Mouse (Mus musculus): ENCODE results near the gene Ap1g1. TPM values are rescaled to one million over a fixed set of nuclear protein-coding genes. Genes with fewer than 3 reads are reported as not detected.
A peak's percentile ranks its signal among the peaks of the same experiment; 100 is the strongest.

Gene Ap1g1
- polyA plus RNA-seq, 1 experiment from 2014 or later = 62.9 TPM

DNA sequence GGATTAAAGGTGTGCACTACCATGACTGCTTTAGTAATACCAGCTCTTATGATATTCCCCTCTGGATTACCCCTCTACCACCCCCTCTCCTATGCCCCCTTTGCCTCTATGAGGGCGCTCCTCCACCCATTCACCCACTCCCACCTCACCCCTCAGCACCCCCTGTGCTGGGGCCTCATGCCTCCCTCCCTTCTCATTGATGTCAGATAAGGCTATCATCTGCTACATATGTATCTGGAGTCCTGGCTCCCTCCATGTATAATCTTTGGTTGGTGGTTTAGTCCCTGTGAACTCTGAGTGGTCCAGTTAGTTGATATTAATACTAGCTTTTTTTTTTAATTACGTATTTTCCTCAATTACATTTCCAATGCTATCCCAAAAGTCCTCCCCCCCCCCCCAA, 61.5 kb downstream of the Ap1g1 start:
- Histone ChIP-seq H3K27me3 (replicated peaks) (no peaks in the 10 kb centered on the region), H3K27ac (no peak overlapping the region), H3K4me1 (no peaks in the 10 kb centered on the region), H3K36me3 (peaks cover 38% of the 10 kb centered on the region; the same call in 1 of the 2 replicates), H3K4me2 (replicated peaks) (no peak overlapping the region), H3K9ac (no peak overlapping the region), H3K9me3 (no peaks in the 10 kb centered on the region), H3K4me3 (no peak overlapping the region)
- WGBS = 95% methylated on average over 2 of the region's 2 CpGs
- no peak for ATAC-seq (ENCODE audit: low FRiP score, low read depth)

DNA sequence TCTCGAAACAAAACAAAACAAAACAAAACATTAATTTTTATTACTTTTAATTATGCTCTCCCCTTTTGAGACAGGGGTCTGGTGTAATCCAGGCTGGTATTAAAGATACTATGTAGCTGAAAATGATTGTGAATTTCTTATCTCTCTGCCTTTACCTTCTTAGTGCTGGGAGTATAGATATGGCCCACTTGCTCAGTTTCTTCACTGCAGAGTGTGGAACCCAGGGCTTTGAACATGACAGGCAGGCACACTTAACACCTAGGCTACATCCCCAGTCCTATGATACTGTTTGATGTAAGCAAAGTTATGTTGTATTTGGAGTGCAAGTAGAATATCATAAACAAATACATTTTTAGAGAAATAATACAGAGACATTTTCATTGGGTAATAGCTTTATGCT, 64.1 kb downstream of the Ap1g1 start:
- Histone ChIP-seq H3K27ac (no peak overlapping the region), H3K9ac (no peak overlapping the region), H3K4me2 (replicated peaks) (no peak overlapping the region), H3K4me1 (no peaks in the 10 kb centered on the region), H3K36me3 (peaks cover 36% of the 10 kb centered on the region; the same call in 1 of the 2 replicates), H3K4me3 (no peak overlapping the region), H3K9me3 (no peaks in the 10 kb centered on the region), H3K27me3 (replicated peaks) (no peaks in the 10 kb centered on the region)
- ATAC-seq (ENCODE audit: low FRiP score, low read depth) = no peak
- WGBS = 92% methylated on average over 1 of the region's 1 CpGs

DNA sequence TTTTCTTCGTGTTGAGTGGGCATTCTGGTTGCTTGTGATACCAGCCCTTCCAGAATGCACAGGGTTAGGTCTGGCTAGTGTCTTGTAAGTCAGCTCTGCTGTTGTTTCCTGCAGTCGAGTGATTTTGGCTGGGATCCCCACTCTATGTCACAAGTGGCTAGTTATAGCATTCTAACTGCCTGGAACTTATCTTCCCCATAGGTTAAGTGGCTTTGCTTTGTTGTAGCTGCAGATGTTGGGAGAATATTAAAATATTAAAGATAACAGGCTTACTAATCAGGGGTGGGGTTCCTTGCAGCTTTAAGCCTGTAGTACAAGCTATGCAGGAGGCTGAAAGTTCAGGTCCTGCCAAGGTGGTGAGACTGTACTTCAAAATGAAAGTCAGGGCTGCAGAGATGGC, 69.5 kb downstream of the Ap1g1 start:
- Histone ChIP-seq H3K27ac (no peak overlapping the region), H3K4me3 (no peak overlapping the region), H3K4me2 (replicated peaks) (no peak overlapping the region), H3K4me1 (no peaks in the 10 kb centered on the region), H3K9ac (no peak overlapping the region), H3K36me3 (peaks cover 55% of the 10 kb centered on the region), H3K9me3 (no peaks in the 10 kb centered on the region), H3K27me3 (replicated peaks) (no peaks in the 10 kb centered on the region)
- 95% methylated on average over 2 of the region's 2 CpGs for WGBS
- no peak for ATAC-seq (ENCODE audit: low FRiP score, low read depth)

DNA sequence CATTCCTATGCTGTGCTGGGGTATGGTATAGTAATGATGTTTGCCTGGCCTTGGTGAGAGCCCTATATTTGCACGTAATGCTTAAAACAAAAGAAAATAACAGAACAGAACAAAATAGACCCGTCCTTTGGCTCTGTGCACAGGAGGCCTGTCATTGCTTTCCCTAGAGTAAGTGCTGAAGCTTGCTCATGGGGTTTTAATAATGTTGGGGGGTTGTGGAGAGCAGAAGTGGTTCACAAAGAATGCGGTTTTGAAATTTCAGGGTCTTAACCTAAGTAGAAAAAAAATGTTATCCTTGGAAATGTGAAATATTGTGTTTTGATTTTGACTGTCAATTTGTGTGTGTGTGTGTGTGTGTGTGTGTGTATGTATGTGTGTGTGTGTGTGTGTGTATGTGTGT, 70.6 kb downstream of the Ap1g1 start:
- no peak overlapping the region for H3K27ac ChIP-seq
- H3K36me3 ChIP-seq = peaks cover 56% of the 10 kb centered on the region
- no peaks in the 10 kb centered on the region for H3K9me3 ChIP-seq
- H3K4me3 ChIP-seq = no peak overlapping the region
- H3K9ac ChIP-seq = no peak overlapping the region
- H3K4me1 ChIP-seq = no peaks in the 10 kb centered on the region
- 94% methylated on average over 3 of the region's 3 CpGs for WGBS
- no peak for ATAC-seq (ENCODE audit: low FRiP score, low read depth)
- H3K4me2 ChIP-seq (replicated peaks) = no peak overlapping the region
- no peaks in the 10 kb centered on the region for H3K27me3 ChIP-seq (replicated peaks)

DNA sequence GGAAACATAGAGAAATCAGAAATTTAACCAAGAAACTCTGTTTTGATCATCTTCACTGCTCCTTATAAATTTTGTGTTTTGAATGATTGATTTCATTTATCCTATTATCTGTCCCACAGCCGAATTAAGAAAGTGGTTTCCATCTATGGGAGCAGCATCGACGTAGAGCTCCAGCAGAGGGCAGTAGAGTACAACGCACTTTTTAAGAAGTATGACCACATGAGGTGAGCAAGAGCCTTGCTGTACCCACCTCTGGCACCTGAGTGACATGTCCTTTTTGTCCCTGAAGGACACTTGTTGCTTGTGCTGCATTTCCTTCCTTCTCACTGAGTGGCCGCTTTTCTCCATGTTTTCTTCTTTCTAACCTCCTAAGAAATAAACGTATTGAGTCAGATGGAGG, 75.1 kb downstream of the Ap1g1 start:
- ATAC-seq (ENCODE audit: low FRiP score, low read depth) = no peak
- 50% methylated on average over 6 of the region's 6 CpGs for WGBS
- H3K36me3 ChIP-seq = peaks cover 61% of the 10 kb centered on the region

DNA sequence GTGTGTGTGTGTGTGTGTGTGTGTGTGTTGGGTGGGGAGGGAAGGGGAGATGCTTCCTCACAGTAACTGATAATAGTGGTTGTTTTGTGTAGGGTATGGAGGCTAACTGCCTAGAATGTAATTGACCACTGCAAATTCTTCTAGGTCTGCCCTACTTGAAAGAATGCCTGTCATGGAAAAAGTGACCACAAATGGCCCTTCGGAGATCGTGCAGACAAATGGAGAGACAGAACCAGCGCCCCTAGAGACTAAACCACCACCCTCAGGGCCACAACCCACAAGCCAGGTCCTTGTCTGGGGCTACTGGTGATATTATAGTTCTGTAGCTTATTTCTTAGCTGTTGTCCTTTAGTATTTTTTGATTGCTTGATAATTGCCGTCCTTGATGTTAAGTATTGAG, 76.2 kb downstream of the Ap1g1 start:
- no peak overlapping the region for H3K27ac ChIP-seq
- no peak overlapping the region for H3K4me3 ChIP-seq
- no peaks in the 10 kb centered on the region for H3K4me1 ChIP-seq
- H3K9me3 ChIP-seq = no peaks in the 10 kb centered on the region
- H3K36me3 ChIP-seq = peaks cover 58% of the 10 kb centered on the region
- H3K4me2 ChIP-seq (replicated peaks) = no peak overlapping the region
- no peak overlapping the region for H3K9ac ChIP-seq
- WGBS = 93% methylated on average over 4 of the region's 4 CpGs
- no peaks in the 10 kb centered on the region for H3K27me3 ChIP-seq (replicated peaks)
- ATAC-seq (ENCODE audit: low FRiP score, low read depth) = no peak

More for the DNA sequence above, 75.1 kb downstream of the Ap1g1 start:
- Histone ChIP-seq H3K4me1 (no peaks in the 10 kb centered on the region), H3K9me3 (no peaks in the 10 kb centered on the region), H3K4me3 (no peak overlapping the region), H3K27me3 (replicated peaks) (no peaks in the 10 kb centered on the region), H3K9ac (no peak overlapping the region), H3K27ac (no peak overlapping the region), H3K4me2 (replicated peaks) (no peak overlapping the region)

DNA sequence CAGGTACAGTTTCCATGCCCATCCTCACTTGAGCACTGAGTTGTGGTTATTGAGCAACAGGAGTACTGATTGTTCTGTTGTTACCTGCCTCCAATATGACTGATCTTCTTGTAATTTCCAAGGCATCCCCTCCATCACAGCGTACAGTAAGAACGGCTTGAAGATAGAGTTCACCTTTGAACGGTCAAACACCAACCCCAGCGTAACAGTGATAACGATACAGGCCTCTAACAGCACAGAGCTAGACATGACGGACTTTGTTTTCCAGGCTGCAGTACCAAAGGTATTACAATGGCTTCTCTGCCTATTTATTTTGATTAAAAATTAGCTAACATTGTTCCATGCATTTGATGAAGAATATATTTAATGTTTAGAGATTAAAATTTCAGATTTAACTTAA, 77.1 kb downstream of the Ap1g1 start:
- Histone ChIP-seq H3K4me2 (replicated peaks) (no peak overlapping the region), H3K9me3 (no peaks in the 10 kb centered on the region), H3K4me1 (no peaks in the 10 kb centered on the region), H3K9ac (no peak overlapping the region), H3K36me3 (peaks cover 58% of the 10 kb centered on the region), H3K27ac (no peak overlapping the region), H3K4me3 (no peak overlapping the region), H3K27me3 (replicated peaks) (no peaks in the 10 kb centered on the region)
- no peak for ATAC-seq (ENCODE audit: low FRiP score, low read depth)
- 96% methylated on average over 6 of the region's 6 CpGs for WGBS

DNA sequence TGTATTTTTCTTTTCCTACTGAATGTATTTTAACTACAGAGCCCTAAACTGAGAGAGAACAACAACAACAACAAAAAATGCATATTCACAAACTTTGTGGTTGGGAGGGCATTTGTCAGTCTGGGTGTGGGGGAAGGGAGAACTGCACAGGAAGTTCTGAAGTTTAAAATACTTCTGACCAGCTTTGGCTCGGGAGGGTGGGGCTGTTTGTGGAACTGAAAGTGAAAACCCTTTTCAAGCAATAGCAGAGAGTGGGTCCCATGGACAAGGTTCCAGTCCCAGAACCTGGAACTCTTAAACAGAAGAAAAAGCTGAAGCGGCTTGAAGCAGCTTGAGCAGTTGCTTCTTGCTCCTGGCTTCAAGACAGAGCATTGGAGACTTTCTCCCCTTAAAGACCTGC, 85.0 kb downstream of the Ap1g1 start:
- 94% methylated on average over 2 of the region's 2 CpGs for WGBS
- Histone ChIP-seq H3K4me1 (no peaks in the 10 kb centered on the region), H3K36me3 (peaks cover 33% of the 10 kb centered on the region), H3K27me3 (replicated peaks) (no peaks in the 10 kb centered on the region), H3K9ac (no peak overlapping the region), H3K27ac (no peak overlapping the region), H3K9me3 (no peaks in the 10 kb centered on the region), H3K4me3 (no peak overlapping the region), H3K4me2 (replicated peaks) (no peak overlapping the region)
- ATAC-seq (ENCODE audit: low FRiP score, low read depth) = no peak

DNA sequence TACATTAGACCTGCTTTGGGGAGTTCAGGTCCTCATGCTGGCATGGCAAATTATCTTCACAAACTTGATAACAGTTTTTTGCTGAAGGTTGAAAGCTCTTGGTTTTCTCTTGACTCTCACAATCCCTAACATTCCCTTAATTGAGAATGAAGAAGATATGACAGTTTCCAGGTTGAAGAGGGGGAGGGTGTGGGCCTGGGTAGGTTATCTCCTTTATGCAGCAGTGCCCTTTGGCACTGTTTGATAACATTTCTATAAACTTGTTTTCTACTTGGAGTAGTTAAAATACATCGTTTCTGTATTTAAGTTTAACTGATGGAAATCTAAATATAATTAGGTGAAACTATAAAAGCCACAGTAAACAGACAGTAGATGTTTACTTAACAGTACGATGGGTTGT, 86.4 kb downstream of the Ap1g1 start:
- ATAC-seq (ENCODE audit: low FRiP score, low read depth) = no peak
- WGBS = 94% methylated on average over 2 of the region's 2 CpGs
- Histone ChIP-seq H3K9ac (no peak overlapping the region), H3K4me1 (peaks cover 4% of the 10 kb centered on the region), H3K4me2 (replicated peaks) (no peak overlapping the region), H3K4me3 (no peak overlapping the region), H3K9me3 (no peaks in the 10 kb centered on the region), H3K27me3 (replicated peaks) (no peaks in the 10 kb centered on the region), H3K36me3 (peaks cover 29% of the 10 kb centered on the region), H3K27ac (no peak overlapping the region)

DNA sequence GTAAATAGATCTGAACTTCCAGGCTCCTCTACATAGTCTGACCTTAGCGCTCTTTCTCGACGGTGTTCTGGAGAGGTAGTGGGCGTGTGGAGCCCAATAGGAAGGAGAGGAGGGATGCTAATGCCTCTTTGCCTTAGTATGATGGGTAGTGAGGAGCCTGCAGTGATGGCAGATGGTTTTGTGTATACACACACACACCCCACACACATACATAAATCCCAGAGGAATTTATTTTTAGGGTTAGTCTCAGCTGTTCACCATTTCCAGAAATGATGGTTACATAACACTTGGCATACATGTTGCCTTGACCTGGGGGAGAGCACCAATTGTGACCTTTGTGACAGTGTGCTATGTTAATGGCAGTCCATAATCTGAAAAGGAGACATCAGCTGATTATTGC, 87.2 kb downstream of the Ap1g1 start:
- Histone ChIP-seq H3K27me3 (replicated peaks) (no peaks in the 10 kb centered on the region), H3K9ac (no peak overlapping the region), H3K4me3 (no peak overlapping the region), H3K27ac (no peak overlapping the region), H3K4me2 (replicated peaks) (no peak overlapping the region), H3K4me1 (peaks cover 4% of the 10 kb centered on the region), H3K36me3 (peaks cover 21% of the 10 kb centered on the region), H3K9me3 (no peaks in the 10 kb centered on the region)
- ATAC-seq (ENCODE audit: low FRiP score, low read depth) = no peak
- 86% methylated on average over 4 of the region's 4 CpGs for whole genome bisulfite sequencing

DNA sequence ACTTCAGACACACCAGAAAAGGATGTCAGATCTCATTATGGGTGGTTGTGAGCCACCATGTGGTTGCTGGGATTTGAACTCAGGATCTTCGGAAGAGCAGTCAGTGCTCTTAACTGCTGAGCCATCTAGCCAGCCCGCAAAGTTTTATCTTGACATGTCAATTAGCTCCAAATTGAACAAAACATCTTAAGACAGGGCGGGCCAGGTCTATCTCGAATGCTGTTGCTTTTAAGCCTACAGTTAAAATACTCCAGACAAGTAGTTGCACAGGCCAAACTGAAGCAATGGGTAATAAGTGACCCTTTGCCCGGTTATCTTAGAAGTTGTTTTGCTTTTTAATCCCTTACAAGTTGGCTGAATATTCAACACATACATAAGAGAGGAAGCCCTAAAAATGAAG, 88.3 kb downstream of the Ap1g1 start:
- no peak for ATAC-seq (ENCODE audit: low FRiP score, low read depth)
- Histone ChIP-seq H3K36me3 (peaks cover 11% of the 10 kb centered on the region; the same call in 1 of the 2 replicates), H3K27ac (no peak overlapping the region), H3K9ac (no peak overlapping the region), H3K4me3 (no peak overlapping the region), H3K4me1 (peaks cover 4% of the 10 kb centered on the region), H3K9me3 (no peaks in the 10 kb centered on the region), H3K4me2 (replicated peaks) (no peak overlapping the region), H3K27me3 (replicated peaks) (no peaks in the 10 kb centered on the region)
- 93% methylated on average over 5 of the region's 5 CpGs for WGBS

DNA sequence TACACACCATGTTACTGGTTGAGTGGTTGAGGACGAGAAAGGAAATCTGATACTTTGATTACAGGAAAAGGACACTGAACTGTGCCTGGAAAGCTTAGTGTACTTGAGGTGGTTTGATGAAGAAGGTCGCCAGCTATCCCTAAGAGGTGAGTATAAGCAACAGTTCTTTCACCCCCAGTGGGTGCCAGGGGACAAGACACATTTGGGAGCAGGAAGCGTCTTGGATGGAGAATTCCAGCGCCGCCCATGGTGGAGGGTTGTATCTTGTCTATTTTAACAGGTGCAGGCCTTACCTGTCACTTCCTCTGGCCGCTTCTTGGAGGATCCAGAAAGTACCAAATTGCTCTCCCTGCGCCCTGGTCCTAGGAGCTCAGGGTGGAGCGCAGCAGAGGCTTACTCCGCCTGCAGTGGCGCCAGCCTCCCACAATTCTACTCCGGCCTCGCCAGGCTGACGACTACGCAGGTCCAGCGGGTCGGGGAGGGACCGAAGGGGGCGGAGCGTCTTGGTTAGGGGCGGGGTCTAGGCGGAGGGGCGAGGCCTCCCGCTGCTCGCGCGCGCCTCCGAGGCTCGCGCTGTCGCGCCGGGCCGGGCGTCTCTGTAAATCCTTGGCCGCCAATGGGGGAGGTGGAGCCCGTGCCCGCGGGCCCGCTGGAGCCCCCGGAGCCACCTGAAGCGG, 89.8 kb downstream of the Ap1g1 start, which contains the start of gene Phlpp2:
Phlpp2 (plus strand) TSS at position 540 of the 677 bp plus-strand sequence.
- peak within 1 kb of the TSS; percentile 98 for H3K4me3 ChIP-seq
- peak; percentile 99 for ATAC-seq (ENCODE audit: low FRiP score, low read depth)
- H3K4me1 ChIP-seq = peaks cover 4% of the 10 kb centered on the region
- H3K27me3 ChIP-seq (replicated peaks) = no peaks in the 10 kb centered on the region
- peak within 1 kb of the TSS; percentile 93 for H3K9ac ChIP-seq
- H3K36me3 ChIP-seq = 0 out of 2 replicates have a peak, but pooled peaks cover 4% of the 10 kb centered on the region
- 1% methylated on average over 40 of the region's 42 CpGs for WGBS
- H3K4me2 ChIP-seq (replicated peaks) = peak within 1 kb of the TSS; percentile 95
- H3K9me3 ChIP-seq = no peaks in the 10 kb centered on the region
- peak within 1 kb of the TSS; percentile 75 for H3K27ac ChIP-seq
